Mouse (Mus musculus) midbrain, embryonic 12.5 days (tissue): ENCODE data around the gene Auh. TPM values are rescaled to one million over a fixed set of nuclear protein-coding genes. Genes with fewer than 3 reads are reported as not detected.
A peak's percentile ranks its signal among the peaks of the same experiment; 100 is the strongest.

Experiments
- ATAC-seq: fragments of 200-750 bp; cut with Nextera tagmentation; 2 replicates; pipeline ENCODE4 v1.8.0; 2017; ENCODE audit warnings: low read depth, moderate TSS enrichment, moderate library complexity; ENCODE audit not compliant: low FRiP score
- H3K27ac ChIP-seq: fragments of 300-500 bp; sonication (generic); replicated peaks from 2 replicates; pipeline ENCODE4 v1.5.1; 2016; ENCODE audit warnings: mild to moderate bottlenecking
- H3K27me3 ChIP-seq: fragments of 300-500 bp; sonication (generic); 2 replicates; pipeline ENCODE4 v1.6.1; 2016; ENCODE audit warnings: mild to moderate bottlenecking
- H3K36me3 ChIP-seq: fragments of 300-500 bp; sonication (generic); 2 replicates; pipeline ENCODE4 v1.6.1; 2016
- H3K4me1 ChIP-seq: fragments of 300-500 bp; sonication (generic); 2 replicates; pipeline ENCODE4 v1.6.1; 2016
- H3K4me2 ChIP-seq: fragments of 300-500 bp; sonication (generic); replicated peaks from 2 replicates; pipeline ENCODE4 v1.6.1; 2016; ENCODE audit warnings: mild to moderate bottlenecking, moderate library complexity
- H3K4me3 ChIP-seq: fragments of 300-500 bp; sonication (generic); 2 replicates; pipeline ENCODE4 v1.5.1; 2016; ENCODE audit warnings: mild to moderate bottlenecking
- H3K9ac ChIP-seq: fragments of 300-500 bp; sonication (generic); replicated peaks from 2 replicates; pipeline ENCODE4 v1.6.1; 2016; ENCODE audit warnings: mild to moderate bottlenecking, moderate library complexity
- H3K9me3 ChIP-seq: fragments of 300-500 bp; sonication (generic); 2 replicates; pipeline ENCODE4 v1.6.1; 2016; ENCODE audit warnings: mild to moderate bottlenecking
- WGBS: fragments of 180-500 bp; shearing (Covaris S2); methylation state at CpG from one replicate; pipeline ENCODE4 v1.1.7; 2016; 5-methylcytosine and 5-hydroxymethylcytosine counted together
- polyA plus RNA-seq: library from polyadenylated mRNA; unstranded; fragments of >200 nt; fragmentation: Nextera tagmentation; extraction: Ambion mirVana; gene quantifications from 2 replicates; pipeline ENCODE4 v1.2.1, GENCODE M21; 2016

Auh gene
- polyA plus RNA-seq, 1 experiment from 2014 or later: 48.0 TPM

DNA sequence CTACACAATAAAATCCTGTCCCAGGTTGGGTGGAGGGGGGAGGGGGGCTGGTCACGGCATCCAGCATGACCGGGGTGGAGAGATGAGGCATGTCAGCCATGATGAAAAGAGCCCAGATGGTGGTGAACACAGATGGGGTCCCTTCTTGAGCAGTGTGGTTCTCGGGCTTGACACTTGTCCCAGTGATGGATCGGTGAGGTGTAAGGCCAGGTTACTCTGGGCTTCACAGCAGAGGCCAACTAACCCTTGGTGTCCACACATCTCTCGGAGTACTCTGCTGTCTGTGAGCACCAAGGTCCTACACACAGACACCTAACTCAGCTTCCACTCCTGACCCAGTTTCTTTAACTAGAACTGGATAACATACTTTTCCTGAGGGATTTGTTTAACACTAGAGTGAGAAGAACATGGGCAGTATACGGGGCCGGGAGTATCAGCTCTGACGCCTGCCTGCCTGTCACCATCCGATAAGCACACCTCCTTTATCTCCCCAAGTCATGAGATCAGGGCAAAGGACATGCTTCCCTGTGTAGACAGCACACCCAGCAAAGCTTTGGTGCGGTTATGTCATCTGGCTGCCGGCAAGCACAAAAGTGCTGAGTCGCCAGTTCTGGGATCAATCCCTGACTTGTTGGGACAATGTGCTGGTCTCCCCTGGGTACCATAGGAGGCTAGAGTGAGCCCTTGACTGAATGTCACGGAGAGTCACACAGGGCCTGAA, 98.3 kb downstream of the Auh start:
- Histone ChIP-seq H3K4me3 (no peak overlapping the region), H3K4me1 (no peaks in the 10 kb centered on the region), H3K9me3 (no peaks in the 10 kb centered on the region), H3K27me3 (no peaks in the 10 kb centered on the region), H3K9ac (no peak overlapping the region), H3K36me3 (no peaks in the 10 kb centered on the region), H3K4me2 (no peak overlapping the region), H3K27ac (no peak overlapping the region)
- 88% methylated on average over 13 of the region's 13 CpGs for WGBS
- no peak for ATAC-seq

DNA sequence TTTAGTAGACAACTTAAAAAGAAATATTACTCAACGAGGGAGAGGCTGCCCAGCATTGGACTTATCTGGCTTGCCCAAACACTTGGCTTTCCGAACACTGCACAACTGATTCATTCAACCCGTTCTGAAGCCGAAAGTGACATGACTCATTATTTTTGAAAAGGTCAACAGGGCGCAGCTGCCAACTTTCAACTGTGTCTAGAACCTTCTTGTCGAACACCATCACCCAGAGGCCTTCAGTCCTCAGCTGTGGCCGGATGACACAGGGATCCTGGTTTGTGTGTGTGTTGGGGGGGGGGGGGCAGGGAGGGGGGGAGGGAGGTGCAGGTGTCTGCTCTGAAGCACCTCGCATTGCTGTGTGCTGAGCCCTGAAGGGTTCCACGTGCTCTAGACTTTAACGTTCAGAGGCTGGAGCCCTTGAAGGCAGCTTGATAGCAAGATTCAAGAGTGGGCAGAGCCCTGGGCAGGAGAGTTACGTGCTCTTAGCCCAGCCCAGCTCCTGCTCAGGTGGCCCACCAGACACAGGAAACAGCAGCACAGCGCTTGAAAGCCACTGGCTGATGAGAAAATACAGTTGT, 100.4 kb downstream of the Auh start:
- Histone ChIP-seq H3K9ac (no peak overlapping the region), H3K9me3 (no peaks in the 10 kb centered on the region), H3K4me3 (no peak overlapping the region), H3K27ac (no peak overlapping the region), H3K4me1 (no peaks in the 10 kb centered on the region), H3K36me3 (no peaks in the 10 kb centered on the region), H3K4me2 (no peak overlapping the region), H3K27me3 (no peaks in the 10 kb centered on the region; the same call in 1 of the 2 replicates)
- 80% methylated on average over 11 of the region's 12 CpGs for WGBS
- no peak for ATAC-seq

DNA sequence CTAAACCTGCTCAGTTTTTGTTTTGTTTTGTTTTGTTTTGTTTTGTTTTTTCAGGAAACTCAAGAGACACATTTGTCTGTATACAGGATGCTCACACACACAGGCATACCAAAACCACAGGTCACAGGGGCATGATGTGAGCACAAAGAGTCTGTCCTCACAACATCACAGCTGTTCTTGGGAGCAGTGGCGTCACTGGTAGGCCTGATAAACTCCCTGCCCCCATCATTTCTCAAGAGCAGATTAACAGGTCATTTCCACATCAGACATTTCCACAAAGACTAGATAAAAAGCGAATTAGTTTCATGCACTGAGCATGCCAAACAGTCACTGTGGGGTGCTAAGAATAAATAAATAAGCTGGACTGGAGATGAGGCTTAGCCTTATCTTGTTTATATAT, 101.3 kb downstream of the Auh start:
- Histone ChIP-seq H3K9ac (no peak overlapping the region), H3K27ac (no peak overlapping the region), H3K4me3 (no peak overlapping the region), H3K4me2 (no peak overlapping the region), H3K27me3 (no peaks in the 10 kb centered on the region; the same call in 1 of the 2 replicates), H3K4me1 (no peaks in the 10 kb centered on the region), H3K9me3 (no peaks in the 10 kb centered on the region), H3K36me3 (no peaks in the 10 kb centered on the region)
- 43% methylated on average over 2 of the region's 2 CpGs for WGBS
- no peak for ATAC-seq

DNA sequence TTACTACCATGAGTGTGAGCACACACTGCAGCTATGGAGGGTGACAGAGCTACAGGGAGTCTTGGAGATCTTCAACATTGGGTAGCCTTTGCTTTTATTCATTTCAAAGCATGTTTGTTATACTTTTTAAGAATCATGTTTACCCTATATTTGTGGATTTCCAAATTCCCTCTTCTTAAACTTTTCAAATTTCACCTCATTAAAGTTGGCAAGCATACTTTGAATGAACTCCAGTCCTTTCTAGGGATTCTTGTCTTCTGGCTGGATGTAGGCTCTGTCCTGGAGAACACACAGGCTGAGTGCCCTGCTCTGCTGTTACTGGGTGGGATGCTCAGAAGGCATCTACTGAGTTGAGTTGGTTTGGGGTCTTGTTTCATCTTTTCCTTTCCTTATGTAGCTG, 102.8 kb downstream of the Auh start:
- H3K9me3 ChIP-seq: no peaks in the 10 kb centered on the region
- no peak overlapping the region for H3K4me3 ChIP-seq
- H3K9ac ChIP-seq: no peak overlapping the region
- H3K27me3 ChIP-seq: peaks cover 9% of the 10 kb centered on the region
- no peaks in the 10 kb centered on the region for H3K36me3 ChIP-seq
- no peak for ATAC-seq
- H3K4me2 ChIP-seq: no peak overlapping the region
- no peak overlapping the region for H3K27ac ChIP-seq
- peaks cover 15% of the 10 kb centered on the region for H3K4me1 ChIP-seq

DNA sequence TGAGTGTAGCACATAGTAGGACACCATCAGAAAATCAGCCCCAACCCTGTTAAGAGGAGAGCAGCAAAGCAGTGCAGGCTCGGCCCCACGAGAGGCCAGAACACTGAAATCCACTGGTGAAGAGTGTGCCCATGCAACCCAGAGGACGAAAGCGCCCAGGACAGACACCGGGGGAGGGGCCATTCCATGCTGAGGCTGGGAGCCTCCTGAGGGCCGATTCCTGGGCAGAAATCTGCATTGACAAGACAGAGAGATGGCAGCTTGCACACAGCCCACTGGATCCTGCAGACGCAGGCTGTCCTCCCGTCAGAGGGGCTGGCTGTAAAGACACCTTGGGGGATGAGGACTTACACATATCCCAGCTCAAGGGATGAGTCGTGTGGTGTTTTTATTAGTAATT, 104.7 kb downstream of the Auh start:
- no peak overlapping the region for H3K4me2 ChIP-seq
- H3K27ac ChIP-seq: no peak overlapping the region
- no peaks in the 10 kb centered on the region for H3K9me3 ChIP-seq
- ATAC-seq: no peak
- peaks cover 19% of the 10 kb centered on the region for H3K4me1 ChIP-seq
- no peaks in the 10 kb centered on the region for H3K36me3 ChIP-seq
- H3K4me3 ChIP-seq: no peak overlapping the region
- WGBS: 62% methylated on average over 9 of the region's 9 CpGs
- no peak overlapping the region for H3K9ac ChIP-seq
- peaks cover 23% of the 10 kb centered on the region for H3K27me3 ChIP-seq

DNA sequence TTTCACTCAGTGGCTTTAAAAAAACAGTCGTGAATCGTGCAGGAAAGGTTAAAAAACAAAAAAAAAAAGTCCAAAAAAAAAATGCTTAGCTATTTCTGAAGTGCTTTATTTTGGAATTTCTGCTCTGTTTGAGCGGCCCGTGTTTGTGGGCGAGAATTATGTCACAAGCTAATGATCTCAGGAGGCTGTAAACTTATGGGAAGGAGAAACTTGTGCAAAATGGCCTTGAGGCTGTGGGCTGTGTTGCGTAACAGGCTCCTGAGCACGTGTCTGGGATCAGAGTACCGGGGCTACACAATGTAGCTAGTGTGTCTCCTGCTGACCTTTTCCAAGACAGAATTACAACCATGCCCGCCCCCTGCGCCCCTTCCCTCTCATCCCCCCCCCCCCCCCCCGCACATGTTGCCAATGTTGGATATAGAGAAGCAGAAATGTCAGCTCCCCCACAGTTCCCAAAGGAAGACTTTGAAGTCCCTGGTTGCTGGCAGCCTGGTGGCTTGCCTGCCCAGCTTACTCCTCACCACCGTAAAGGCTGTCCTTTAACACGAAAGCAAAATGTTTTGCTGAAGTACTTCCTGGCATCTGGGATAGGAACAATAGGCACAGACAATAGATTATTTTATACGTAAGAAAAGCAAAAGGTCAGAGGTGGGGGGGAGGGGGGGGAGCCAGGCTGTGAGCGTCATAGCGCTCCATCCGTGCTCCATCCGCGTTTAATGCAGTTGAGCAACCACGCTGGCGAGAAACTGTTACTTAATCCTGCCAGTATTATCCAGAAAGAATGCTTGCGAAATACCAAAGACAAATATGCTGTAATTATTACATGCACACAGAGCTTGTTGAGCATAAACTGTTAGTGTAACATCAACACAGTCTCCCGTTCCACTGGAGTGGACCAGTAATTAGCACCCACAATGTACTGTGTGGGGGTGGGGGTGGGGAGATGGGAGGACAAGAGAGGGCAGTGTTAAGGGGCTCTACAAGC, 107.0 kb downstream of the Auh start:
- Histone ChIP-seq H3K4me3 (no peak overlapping the region), H3K4me2 (peak overlapping the region; percentile 38)

DNA sequence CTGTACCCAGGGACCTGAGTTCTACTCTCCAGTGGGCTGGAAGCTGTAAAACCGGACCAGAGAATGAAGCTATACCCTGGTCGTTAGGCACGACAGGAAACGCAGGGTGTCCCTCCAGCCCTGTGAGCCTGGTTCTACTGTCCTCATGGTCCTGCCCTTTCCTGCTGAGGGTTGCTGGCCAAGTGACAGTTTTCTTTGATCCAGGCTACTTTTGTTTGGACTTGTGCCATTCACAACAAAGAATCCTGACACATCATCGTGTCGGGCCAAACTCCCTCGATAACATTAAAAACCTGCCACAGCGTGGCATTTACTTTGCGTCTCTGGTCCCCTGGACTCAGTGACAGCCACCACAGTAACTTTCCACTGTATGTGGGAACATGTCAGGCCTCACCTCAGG, 107.9 kb downstream of the Auh start:
- Histone ChIP-seq H3K4me1 (peaks cover 33% of the 10 kb centered on the region), H3K9me3 (no peaks in the 10 kb centered on the region), H3K9ac (no peak overlapping the region), H3K27ac (no peak overlapping the region), H3K4me3 (no peak overlapping the region), H3K27me3 (peaks cover 23% of the 10 kb centered on the region), H3K36me3 (no peaks in the 10 kb centered on the region), H3K4me2 (no peak overlapping the region)
- 60% methylated on average over 9 of the region's 9 CpGs for WGBS
- no peak for ATAC-seq

More for the DNA sequence above, 107.0 kb downstream of the Auh start:
- no peak overlapping the region for H3K27ac ChIP-seq
- H3K27me3 ChIP-seq: peaks cover 23% of the 10 kb centered on the region
- no peaks in the 10 kb centered on the region for H3K36me3 ChIP-seq
- H3K9ac ChIP-seq: no peak overlapping the region
- H3K9me3 ChIP-seq: no peaks in the 10 kb centered on the region
- ATAC-seq: 0 out of 2 replicates have a peak, but pooled peaks have one; percentile 54
- H3K4me1 ChIP-seq: peaks cover 33% of the 10 kb centered on the region
- WGBS: 30% methylated on average over 20 of the region's 23 CpGs

DNA sequence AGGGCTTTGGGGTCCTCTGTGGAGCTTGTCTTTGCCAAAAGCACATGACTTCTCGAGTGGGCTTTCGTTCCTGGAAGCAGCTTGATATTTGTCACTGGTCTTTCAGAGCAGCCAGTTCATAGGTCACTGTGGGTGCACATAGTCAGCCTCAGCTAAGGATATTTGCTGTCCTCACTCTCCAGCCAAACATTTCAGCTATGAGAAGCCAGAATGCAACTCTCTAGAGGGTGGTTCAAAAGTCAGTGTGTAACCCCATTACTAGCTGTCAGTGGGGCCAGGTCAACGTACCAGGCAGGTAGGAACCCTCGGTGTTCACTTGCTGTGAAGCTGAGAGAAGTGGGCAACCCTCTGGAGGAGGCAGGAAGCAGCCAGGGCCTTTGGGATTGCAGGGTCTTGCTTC, 109.6 kb downstream of the Auh start:
- Histone ChIP-seq H3K27me3 (peaks cover 23% of the 10 kb centered on the region), H3K27ac (no peak overlapping the region), H3K9ac (no peak overlapping the region), H3K4me3 (no peak overlapping the region), H3K9me3 (no peaks in the 10 kb centered on the region), H3K4me2 (no peak overlapping the region), H3K4me1 (peaks cover 33% of the 10 kb centered on the region), H3K36me3 (no peaks in the 10 kb centered on the region)
- 84% methylated on average over 4 of the region's 4 CpGs for WGBS
- ATAC-seq: no peak

DNA sequence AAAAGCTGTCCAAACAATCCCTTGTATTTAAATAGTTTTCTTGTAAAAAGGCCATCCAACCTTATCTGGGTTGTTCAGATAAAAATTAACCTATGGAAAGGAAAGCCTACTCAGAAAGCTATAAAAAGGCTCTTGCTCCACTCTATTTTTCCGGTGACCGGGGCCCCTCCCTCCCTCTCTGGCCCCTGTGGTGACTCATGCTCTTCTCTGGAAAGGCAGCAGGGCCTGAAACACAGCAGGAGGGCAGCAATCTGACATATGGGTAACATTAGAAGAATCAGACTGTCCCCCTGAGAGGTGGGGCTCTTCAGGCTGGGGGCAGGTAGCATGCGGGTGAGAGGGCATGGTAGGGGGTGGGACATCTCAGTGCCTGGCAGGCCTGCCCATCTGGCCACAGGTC, 110.7 kb downstream of the Auh start:
- Histone ChIP-seq H3K36me3 (no peaks in the 10 kb centered on the region), H3K4me3 (no peak overlapping the region), H3K4me2 (no peak overlapping the region), H3K4me1 (peaks cover 33% of the 10 kb centered on the region), H3K27ac (no peak overlapping the region), H3K27me3 (peaks cover 23% of the 10 kb centered on the region), H3K9me3 (no peaks in the 10 kb centered on the region), H3K9ac (no peak overlapping the region)
- 56% methylated on average over 3 of the region's 3 CpGs for WGBS
- ATAC-seq: no peak

DNA sequence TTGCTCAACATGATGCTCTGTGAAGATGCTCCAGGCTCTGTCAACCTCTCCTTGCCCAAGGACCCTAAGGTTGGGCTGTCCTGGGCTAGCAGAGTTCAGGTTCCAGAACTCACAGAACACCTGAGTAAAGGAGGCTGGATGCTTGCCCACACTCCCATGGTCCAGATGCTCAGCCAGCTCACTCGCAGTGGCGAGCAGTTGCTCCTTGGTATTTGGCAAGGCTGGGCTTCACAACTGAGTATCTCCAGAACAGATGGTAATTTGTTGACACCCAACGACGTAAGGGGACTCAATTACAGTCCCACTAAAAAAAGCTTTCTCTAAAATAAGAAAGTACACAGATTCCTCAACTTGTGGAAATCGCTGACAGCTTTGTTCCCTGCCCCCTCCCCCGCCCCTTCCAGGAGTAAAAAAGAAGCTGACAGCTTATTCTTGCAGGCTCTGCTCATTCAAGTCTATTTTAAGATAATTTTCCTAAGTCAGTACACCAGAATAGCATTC, 111.4 kb downstream of the Auh start:
- Histone ChIP-seq H3K9ac (no peak overlapping the region), H3K4me1 (peaks cover 32% of the 10 kb centered on the region), H3K27ac (no peak overlapping the region), H3K36me3 (no peaks in the 10 kb centered on the region), H3K9me3 (no peaks in the 10 kb centered on the region), H3K27me3 (peaks cover 23% of the 10 kb centered on the region), H3K4me2 (no peak overlapping the region), H3K4me3 (no peak overlapping the region)
- WGBS: 69% methylated on average over 6 of the region's 6 CpGs
- ATAC-seq: no peak

DNA sequence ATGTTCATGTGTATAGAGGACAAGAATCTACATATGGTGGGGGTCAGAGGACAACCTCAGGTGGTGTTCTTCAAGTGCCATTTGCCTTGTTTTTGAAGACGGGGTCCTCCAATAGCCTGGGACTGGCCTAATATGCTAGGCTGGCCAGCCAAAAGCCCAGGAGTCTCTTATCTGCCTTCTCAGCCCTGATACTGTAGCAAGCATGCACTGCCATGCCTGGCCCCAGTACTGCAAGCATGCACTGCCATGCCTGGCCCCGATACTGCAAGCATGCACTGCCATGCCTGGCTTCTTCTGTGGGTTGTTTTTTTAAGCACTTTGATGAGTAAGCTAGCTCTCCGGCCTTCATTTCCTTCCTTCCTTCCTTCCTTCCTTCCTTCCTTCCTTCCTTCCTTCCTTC, 115.7 kb downstream of the Auh start:
- Histone ChIP-seq H3K27me3 (no peaks in the 10 kb centered on the region), H3K4me2 (no peak overlapping the region), H3K27ac (no peak overlapping the region), H3K36me3 (no peaks in the 10 kb centered on the region), H3K9ac (no peak overlapping the region), H3K4me1 (peaks cover 10% of the 10 kb centered on the region), H3K4me3 (no peak overlapping the region), H3K9me3 (no peaks in the 10 kb centered on the region)
- WGBS: 87% methylated on average over 3 of the region's 3 CpGs
- no peak for ATAC-seq
